Mouse (Mus musculus): Measurements from ENCODE around the gene Nme3. TPM values are rescaled to one million over a fixed set of nuclear protein-coding genes. Genes with fewer than 3 reads are reported as not detected.
A peak's percentile ranks its signal among the peaks of the same experiment; 100 is the strongest.
"Not testable (repeated sequence)": the region's sequence is repeated elsewhere in the genome, so short reads cannot be mapped to it uniquely, and the experiment has no call there.

The Nme3 gene
- total RNA-seq, 2 experiments from 2014 or later, result 11.8 to 12.3 TPM

DNA sequence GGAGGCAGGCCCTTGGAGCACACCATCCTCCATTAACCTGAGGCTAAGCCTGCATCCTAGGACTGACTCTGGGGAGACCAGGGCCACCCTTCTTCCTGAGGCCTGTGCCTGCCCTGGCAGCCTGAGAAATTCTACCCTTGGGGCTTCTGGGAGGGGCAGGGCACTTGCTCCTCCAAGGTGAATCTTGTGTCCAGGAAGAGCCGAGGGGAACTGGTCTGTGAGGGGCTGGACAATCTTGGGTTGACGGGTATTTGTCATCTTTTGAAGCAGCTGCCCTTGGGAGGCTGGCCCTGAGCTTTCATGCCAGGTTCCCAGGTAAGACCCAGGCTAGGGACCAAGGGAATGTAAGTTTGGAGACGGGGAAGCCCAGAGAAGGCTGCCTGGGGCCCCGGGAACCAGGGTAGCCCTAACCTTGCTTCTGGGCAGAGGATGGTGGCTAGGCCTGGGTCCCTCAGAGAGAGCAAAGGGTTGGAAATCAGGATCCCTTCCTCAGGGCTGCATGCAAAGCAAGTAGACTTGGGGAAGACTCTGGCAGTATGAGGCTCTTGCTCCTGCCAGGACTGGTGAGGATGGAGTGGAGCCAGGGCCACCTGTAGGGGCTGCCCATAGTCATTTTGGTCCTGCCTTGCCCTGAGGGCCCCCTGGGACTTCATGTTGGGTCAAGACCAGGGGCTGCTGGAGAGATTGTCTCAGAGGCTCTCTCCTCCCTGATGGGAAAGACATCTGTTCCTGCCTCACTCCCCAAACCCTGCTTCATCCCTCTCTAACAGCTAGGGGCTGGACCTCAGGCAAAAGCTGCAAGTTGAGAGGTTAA is 1.9 kb downstream of the Nme3 start:
- no peak for DNase-seq (ENCODE audit: low spot score)

DNA sequence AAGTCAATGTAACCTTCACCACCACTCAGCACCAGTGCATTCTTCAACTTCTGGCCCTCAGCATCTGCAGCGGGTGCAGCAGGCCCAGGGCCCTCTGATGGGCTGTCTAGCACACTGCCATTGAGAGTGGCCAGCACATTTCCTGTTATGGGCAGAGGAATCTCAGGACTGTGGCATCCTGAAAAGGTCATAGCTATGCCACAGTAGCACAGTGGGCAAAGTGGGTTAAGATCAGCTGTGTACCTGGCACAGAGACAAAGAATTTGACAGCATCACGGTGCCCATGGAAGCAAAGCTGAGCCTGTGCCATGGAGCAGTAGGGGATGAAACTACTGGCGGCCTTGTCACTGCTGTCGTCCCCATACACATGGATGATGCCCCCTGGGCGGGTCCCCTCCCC is 2.9 kb downstream of the Nme3 start:
- DNase-seq (ENCODE audit: low spot score), result no peak

DNA sequence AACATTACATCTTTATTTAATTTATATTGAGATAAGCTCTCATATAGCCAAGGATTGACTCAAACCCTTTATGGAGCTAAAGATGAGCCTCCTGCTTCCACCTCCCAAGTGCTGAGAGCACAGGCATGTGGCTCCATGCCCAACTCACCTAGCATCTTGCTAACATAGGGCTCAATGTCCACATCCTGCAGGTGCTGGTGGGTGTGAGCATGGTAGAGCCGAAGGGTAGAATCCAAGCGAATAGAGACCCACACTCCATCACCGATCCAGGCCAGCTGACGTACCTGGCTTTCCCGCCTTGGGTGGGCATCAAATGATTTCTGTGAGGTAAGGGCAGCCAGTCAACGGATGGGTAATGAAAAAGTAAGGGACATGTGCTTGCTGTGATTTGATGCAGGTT is 3.7 kb downstream of the Nme3 start:
- no peak for DNase-seq (ENCODE audit: low spot score)

DNA sequence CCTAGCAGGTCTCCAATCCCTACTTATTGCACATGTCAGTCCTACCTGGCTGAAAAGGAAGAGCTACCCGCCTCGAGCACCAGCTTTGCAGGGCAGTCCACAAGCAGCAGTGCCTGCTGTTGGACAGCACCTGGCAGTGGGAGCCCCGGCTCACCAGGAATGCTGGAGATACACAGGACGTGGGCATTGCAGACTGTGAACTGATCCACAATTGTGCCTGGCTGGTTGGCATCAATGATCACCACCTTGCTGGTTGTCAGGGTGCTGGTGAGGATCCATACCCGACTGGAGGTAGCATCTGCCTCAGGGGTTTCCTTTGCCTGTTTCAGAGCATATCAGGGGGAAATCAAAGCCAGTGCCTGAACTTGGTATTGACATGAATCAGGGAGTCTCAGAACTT is 5.8 kb downstream of the Nme3 start:
- DNase-seq (ENCODE audit: low spot score), result no peak

DNA sequence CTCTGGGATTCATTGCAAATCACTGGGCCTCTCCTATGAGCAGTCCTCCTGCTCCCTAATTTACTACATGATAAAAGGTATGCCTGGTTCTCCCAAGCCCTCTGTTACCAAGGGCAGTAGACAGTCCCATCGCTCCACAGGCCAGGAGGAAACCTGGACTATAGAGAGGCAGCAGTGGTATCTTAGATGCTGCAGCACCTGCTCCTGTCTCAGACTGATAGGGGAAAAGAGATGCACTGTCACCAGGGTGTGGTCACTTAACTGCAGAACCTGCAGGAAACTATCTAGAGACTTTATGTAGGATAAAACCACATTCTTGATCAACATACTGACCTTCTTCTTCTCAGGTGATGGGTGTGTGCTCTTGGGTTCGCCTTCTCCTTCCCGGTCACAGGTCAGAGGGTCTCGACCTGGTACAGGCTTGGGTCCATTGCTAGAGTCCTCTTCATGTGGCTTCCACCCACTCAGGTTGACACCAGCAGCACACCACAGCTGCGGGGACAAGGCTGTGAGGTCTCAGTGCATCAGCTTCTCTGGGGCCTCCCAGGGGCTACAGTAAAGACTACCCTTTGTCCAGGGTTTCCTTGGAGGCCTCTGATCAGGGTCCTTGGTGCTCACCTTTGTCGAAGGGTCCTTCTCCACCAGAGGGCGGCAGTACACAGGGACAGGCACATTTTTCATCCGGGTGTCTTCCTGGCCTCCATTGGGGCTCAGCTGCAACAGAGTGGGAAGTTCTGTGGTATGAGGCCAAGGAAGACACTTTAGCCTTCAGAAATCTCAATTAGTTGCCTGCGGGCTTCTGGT is 6.6 kb downstream of the Nme3 start:
- no peak for DNase-seq (ENCODE audit: low spot score)

DNA sequence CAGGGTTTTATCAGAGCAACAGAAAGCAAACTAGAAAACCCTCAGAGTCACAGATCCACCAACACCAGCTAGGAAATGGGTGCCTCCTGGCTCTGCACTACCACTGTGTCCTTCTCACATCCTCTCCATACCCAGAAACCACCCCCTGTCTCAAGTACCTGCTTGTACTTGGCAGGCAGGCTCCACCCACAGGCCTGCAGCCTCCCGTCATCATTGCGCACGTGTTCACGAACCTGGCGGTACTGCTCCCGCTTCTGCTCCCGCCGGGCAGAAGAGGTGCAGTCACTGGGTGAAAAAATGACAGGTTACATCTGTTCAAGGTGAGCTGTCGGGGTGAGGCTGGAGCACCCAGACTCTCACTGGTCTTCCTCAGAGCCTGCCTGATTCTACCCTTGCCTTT is 7.5 kb downstream of the Nme3 start:
- no peak for DNase-seq (ENCODE audit: low spot score)

DNA sequence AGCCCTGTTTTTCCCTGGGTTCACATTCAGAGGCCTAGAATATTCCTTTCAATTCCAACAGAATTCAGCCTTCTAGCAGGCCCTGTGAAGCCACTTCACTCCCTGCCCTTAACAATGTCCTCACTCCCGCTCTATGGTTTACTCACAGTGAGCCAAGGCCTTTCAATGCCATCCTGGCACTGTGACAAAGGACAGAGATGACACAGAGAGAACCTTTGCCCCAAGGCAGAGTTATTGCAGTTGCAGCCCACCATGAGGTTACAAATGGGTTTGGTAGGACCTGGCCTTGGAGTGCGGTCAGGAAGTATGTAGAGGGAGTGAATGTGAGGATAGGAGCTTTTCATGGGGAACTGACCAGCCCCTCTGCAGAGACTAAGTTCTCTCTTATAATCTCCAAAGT is 11.3 kb downstream of the Nme3 start:
- no peak for DNase-seq (ENCODE audit: low spot score)

DNA sequence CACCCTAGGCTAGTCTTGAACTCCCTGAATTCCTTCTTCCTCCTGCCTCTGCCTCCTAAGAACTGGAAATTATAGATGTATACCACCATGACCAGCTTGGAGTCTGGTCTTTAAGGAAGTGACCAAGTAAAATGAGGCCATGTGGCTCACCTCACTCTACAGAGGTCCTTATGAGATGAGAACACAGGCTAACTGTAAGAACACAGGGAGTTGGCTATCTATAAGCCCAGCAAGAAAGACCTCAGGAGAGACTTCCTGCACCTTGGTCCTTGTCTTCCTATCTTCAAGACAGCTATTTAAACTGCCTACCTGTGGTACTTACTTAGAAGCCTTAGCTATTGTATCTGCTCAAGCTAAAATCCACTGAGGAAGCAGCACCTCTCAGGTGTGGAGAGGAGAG is 17.7 kb downstream of the Nme3 start:
- no peak for DNase-seq (ENCODE audit: low spot score)

DNA sequence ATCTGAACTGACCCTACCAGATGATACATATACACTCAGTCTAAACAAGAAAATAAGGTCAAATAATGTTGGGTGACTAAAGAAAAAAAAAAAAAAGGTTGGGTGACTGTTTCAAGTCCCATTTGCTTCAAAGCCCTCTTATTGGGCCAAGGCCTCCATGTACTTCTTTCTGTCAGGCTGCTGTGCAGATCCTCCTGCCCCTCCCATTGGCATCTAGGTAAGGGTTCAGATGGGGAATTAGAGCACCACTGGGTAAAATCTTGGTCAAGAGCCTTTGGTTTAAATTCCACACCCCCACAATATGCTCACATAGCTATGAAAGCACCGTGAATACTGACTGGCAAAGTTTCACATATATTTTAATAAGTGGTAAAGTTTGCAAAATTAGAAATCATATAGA is 26.9 kb downstream of the Nme3 start:
- DNase-seq (ENCODE audit: low spot score), result no peak

DNA sequence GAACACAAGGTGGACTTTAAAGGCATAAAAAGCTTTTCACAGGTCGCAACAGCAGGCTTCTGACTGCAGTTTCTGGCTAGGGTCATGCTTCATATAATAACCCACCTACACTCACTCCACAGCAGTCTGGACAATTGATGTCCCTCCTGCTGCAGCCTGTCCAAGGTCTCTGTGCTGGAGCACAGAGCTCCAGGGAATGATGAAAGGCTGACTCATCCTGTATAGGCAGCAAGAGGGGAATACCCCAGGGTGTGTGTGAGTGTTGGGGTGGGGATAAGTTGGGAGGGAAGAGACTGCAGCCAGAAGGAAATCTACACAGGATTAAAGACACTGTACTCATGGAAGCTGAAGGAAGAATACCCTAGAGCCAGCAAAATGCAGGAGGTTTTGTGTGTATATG is 33.2 kb downstream of the Nme3 start:
- no peak for DNase-seq (ENCODE audit: low spot score)

DNA sequence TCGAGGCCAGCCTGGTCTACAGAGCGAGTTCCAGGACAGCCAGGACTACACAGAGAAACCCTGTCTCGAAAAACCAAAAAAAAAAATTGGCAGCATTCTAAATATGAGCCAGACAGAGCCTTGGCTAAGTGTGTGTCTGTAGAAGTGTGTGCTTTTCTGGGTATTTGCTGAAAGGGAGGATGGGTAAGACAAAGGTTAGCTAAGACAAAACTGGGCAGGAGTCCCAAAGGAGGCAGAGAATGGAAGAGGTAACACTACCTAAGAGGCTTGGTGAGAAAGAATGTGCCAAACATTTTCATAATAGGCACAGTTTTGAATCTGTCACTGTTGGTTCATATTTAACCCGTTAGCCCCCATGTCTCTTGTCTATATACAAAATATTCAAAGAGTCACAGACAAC is 36.1 kb downstream of the Nme3 start:
- DNase-seq (ENCODE audit: low spot score), result no peak

DNA sequence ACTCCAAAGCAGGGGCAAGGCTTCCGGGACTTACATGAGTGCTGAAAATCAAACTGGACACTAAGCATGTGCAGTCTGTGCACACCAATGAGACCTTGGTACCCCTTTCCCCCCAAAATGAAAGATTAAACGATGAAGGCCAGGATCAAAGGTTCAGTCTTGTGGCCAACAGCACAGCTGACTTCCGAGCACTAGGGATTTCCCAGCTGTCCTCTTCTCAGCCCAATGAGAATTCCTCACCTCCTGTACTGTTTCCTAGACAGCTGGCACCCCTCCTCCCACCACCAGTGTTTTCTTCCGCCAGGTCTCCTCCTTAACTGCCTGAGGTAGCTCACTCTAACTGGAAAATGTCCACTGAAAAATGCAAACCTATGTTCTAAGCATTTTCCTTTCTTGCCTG is 36.9 kb downstream of the Nme3 start:
- no peak for DNase-seq (ENCODE audit: low spot score)

DNA sequence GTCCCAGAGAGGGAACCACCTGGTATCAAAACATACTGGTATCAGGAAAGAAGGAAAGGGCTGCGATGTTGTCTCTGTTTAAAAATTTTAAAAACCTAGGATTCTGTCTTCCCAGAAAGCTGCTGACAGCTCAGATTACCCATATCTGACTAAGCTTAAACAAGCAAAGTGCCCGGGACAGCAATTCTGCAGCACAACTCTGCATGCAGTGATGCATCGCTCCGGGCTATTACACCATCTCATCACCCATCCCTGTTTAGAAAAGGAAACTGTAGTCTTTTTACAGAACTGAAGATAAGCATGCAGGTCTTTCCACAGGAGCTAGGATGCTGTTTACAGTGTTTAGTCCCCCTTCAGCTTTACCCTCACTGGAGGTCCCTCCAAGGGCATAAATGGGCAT is 38.6 kb downstream of the Nme3 start:
- no peak for DNase-seq (ENCODE audit: low spot score)

DNA sequence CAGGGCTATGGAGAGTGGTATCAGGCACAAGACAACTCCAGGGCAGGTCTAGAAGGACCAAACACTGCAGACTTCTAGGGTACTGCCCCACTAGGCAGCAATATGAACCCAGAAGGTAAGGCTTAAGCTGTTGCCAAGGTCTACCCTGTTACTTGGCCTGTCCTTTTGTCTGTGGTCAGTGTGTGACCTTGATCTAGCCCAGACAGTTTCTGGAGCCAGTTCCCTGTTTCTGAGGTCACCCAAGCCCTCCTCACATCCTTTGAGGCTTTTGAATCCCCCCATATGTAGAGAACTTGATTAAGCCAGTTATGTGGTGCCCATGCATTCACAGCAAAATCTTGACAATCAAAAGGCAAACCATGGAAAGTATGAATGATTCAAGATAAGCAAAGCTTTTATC is 39.4 kb downstream of the Nme3 start:
- no peak for DNase-seq (ENCODE audit: low spot score)

DNA sequence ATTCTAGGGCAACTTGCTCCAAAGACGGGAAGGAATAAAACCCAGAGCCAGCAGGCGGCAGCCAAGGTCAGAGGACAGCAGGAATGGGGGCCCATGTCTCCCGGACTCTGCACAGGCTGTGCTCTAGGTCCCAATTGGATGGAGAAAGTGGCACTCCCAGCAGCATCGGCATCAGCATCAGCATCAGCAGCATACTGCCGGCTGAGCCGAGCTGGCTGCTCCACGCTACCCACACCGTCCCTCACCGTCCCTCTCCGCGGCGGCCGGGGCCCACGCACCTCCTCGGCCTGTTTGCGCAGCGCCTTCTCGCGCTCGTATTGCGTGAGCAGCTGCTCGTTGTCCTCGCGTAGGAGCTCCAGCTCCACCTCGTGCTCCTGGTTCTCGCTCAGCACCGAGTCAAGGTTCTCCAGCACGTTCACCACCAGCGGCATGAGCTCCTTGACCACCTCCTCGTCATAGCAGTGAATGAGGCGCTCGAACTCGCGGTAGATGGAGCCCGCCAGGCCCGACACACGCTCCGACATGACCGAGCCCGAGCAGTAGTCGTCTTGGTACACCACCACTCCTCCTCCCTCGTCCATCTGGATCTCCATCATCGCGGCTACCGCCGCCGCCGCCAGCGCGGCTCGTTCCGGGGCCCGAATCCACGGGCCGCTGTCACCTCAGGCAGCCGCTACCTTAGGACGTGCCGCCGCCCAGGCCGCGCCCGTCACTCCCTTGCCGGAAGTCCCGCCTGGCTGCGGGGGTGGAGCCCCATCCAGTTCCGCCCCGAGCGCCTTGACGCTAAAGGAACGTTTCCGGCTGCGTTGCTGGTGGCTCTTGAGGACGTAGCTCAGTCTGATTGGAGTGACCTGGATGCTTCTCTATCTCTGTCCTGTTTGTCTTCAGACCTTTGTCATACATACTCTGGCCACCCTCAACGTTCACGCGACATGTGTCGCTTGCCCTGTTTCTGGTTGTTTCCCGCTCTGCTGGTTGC is 40.2 kb downstream of the Nme3 start, which contains the start of gene Mapk8ip3:
TSS of gene Mapk8ip3 (minus strand) at position 719 of the 979 bp plus-strand sequence.
- peak; percentile 95 for DNase-seq (ENCODE audit: low spot score)

DNA sequence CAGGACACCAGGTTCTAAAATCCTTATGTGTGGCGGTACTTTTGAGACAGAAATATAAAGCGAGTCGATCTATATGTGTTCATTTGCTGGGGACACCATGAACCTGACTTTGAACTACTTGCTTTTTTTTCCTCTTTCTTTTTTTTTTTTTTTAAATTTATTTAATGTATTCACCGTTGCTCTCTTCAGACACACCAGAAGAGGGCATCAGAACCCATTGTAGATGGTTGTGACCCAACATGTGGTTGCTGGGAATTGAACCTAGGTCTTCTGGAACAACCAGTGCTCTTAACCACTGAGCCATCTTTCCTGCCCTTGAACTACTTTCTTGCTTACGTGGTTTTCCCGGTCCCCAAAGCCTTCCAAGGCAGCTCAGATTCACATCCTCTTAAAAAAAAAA is 41.0 kb downstream of the Nme3 start:
- DNase-seq (ENCODE audit: low spot score), result no peak

DNA sequence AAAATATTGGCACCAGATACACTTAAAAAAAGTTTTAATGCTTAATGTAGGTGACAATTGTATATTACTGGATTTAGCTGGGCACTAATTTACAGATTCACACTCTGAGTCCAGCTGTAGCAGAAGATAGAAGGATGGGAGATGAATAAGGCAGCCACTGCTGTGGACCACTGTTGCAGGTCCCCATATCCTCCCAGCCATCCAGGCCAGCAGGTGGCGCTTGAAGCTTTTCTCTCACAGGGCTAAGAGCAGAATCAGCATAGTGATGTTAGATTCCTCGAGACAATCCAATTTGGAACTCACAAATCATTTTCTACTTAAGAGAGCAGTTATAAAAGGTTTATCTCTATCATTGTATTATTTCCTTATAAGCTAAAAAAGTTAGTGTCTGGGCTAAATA is 46.2 kb downstream of the Nme3 start:
- DNase-seq (ENCODE audit: low spot score), result peak; percentile 36

DNA sequence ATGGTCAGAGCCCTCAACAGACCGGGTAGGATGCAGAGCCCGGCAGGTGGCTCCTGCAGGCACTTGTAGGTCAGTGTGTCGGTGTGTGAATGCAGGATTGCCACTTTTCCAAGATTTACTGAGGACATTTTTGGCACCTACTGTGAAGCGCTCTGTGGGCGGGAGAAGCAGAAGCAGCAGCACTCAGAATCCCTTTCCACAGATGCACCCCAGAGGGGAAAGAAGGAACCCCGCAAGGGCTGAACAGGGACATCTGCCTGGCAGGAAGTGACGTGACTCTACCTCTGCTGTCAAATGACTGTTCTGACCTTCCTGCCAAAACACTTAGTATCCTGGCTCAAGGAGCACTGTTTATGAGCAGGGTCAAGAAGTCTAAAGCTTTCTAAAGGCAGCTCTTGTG is 46.7 kb downstream of the Nme3 start:
- DNase-seq (ENCODE audit: low spot score), result no peak

DNA sequence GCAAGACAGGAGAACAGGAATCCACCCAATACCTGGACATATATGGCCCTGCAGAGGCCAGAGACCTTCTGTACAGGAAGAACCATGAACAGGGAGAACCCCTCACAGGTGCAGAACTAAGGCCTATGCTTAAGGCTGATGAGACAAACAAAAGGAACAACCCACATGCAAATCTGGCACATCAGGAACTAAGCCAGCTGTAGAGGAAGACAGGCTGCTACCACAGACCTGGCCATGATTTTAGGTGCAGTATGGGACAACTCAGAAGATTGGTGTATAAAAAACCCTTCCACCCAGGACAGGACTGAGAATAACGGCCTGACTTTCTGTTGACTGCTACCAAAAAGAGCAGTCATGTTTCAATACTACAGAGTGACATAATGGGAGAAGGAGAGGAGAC is 47.3 kb downstream of the Nme3 start:
- DNase-seq (ENCODE audit: low spot score), result not testable (repeated sequence)

Data from gastrocnemius, adult 18-20 months (tissue).